Mouse (Mus musculus): ENCODE measurements around the gene Otud4. TPM values are rescaled to one million over a fixed set of nuclear protein-coding genes. Genes with fewer than 3 reads are reported as not detected.
"Not testable (repeated sequence)": the region's sequence is repeated elsewhere in the genome, so short reads cannot be mapped to it uniquely, and the experiment has no call there.

The Otud4 gene
- total RNA-seq, 1 experiment from 2014 or later, result 45.2 TPM

- no peak for ATAC-seq (replicated peaks; ENCODE audit: insufficient number of reproducible peaks, low FRiP score, low TSS enrichment, poor library complexity, severe bottlenecking)
Measured at GRCm38 (mm10) chr8:79636151-79636550, 3.3 kb upstream of the Otud4 start.

DNA sequence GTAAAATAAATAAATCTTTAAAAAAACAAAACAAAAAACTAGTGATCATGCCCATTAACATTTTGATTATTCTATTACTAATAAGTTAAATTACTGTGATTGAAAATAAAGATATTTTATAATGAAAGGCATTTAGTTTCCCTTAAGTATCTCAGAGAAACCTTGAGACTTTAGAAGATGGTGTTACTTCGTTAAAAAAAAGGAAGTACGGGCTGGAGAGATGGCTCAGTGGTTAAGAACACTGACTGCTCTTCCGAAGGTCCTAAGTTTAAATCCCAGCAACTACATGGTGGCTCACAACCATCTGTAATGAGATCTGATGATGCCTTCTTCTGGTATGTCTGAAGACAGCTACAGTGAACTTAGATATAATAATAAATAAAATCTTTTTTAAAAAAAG is 2.2 kb upstream of the Otud4 start:
- no peak for ATAC-seq (replicated peaks; ENCODE audit: insufficient number of reproducible peaks, low FRiP score, low TSS enrichment, poor library complexity, severe bottlenecking)

- no peak for ATAC-seq (replicated peaks; ENCODE audit: insufficient number of reproducible peaks, low FRiP score, low TSS enrichment, poor library complexity, severe bottlenecking)
Measured at GRCm38 (mm10) chr8:79638001-79638706, 1.3 kb upstream of the Otud4 start.

DNA sequence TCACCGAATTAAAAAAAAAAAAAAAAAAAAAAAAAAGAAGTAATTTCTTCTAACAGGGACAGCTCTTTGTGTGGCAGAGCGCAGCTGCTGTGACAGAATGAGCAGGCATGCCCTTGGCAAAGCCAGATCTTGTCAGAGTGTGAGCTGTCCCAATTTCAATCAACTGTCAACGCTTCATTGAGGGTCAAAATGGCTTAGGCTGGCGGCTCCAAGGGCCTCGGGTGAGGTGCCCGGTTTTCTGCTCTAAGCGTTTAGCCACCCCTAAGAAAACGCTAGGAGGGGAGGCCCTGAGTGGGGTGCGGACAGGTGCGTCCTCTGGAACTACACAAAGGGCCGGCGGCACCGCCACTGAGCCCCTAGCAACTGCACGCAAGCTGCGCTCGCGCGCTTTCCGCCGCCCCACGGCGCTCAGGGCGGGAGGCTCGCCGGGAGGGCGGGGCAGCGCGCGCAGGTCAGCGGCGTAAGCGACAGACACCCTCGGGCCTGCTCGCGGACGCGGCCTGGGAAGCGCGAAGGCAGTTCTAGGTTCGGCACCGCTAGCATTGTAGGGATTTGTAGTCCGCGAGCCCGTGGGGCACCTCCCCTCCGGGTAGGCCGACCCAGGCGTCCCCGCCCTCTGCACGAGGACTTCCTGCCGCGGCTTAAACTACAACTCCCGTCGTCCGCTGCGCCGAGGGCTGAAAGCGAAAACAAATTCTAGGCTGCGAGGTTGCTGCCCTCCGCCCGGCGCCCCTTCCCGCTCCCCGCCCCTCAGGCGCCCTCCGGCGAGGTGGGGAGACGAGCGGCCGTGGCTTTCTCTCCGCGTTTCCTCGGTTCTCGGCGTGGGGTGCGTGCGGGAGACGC is 490 bp upstream of the Otud4 start:
- ATAC-seq (replicated peaks; ENCODE audit: insufficient number of reproducible peaks, low FRiP score, low TSS enrichment, poor library complexity, severe bottlenecking), result peak; percentile 97

DNA sequence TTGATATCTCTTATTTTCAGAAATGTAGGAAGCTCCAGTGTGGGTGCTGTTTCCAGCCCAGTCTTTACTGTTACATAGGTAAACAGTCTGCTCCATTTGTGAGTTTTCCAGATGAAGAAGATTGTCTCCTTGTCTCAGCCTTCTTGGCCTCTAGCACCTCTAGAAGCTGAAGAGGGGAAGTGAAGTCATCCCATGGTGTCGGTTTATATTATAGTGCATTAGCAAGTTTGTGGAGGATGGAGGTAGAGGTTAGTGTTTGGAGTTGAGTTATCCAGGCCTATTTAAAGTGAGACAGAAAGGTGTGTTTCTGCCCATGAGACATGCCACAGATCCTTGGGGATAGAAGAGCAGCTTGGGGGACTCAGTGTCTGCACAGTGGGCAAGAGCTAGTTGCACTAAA is 1.7 kb downstream of the Otud4 start:
- ATAC-seq (replicated peaks; ENCODE audit: insufficient number of reproducible peaks, low FRiP score, low TSS enrichment, poor library complexity, severe bottlenecking), result no peak

DNA sequence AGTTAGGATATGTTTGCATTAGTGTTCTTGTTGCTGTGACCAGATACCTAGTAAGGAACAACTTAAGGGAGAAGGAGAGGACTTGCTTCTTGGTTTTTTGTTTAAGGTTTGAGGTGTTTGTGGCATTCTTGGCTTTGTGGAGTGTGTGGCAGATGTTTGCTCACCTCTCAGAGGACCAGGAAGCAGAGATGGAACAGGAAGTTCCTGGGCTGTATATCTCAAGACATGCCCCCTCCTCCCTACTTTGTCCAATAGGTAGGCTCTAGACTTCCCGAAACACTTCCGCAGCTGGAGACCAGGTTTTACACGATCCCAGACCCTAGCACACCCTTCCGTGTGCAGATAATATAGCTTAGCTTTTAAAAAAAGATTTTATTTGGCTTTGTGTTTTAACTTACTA is 10.2 kb downstream of the Otud4 start:
- ATAC-seq (replicated peaks; ENCODE audit: insufficient number of reproducible peaks, low FRiP score, low TSS enrichment, poor library complexity, severe bottlenecking), result no peak

GRCm38 (mm10) chr8:79650158-79650814 is 10.9 kb downstream of the Otud4 start:
- 0 out of 2 replicates have a peak, but pooled peaks have one; percentile 50 for ATAC-seq (replicated peaks; ENCODE audit: insufficient number of reproducible peaks, low FRiP score, low TSS enrichment, poor library complexity, severe bottlenecking)

DNA sequence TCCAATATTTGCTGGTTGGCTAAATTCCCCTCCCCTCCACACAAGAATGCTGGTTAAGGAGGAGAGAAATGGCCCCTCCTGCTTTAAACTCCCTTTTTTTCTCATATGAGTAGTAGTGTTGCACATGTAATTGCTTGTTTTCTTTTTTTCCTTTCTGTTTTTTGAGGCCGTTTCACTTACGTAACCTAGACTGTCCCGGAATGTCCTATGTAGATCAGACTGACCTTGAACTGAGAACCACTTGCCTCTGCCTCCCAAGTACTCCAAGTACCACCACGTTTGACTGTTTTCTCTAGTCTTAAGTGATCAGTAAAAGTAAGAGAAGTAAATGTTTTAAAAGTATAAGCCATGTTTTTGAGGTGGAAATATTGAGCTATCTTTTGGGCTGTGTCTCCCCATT is 14.3 kb downstream of the Otud4 start:
- ATAC-seq (replicated peaks; ENCODE audit: insufficient number of reproducible peaks, low FRiP score, low TSS enrichment, poor library complexity, severe bottlenecking), result no peak

DNA sequence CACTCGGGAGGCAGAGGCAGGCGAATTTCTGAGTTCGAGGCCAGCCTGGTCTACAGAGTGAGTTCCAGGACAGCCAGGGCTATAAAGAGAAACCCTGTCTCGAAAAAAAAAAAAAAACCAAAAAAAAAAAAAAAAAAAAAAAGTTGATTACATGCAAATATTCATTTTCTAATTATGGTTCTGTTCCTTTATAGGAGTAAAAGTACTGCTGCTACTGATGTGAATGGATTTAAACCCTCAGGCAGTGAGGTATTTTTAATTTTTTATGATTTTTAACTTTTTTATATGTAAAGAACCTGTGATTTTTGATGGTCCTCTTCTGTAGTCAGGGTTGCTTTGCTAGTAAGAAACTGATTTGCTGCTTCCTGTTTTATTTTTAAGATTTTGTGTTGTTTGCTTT is 19.3 kb downstream of the Otud4 start:
- ATAC-seq (replicated peaks; ENCODE audit: insufficient number of reproducible peaks, low FRiP score, low TSS enrichment, poor library complexity, severe bottlenecking), result not testable (repeated sequence)

DNA sequence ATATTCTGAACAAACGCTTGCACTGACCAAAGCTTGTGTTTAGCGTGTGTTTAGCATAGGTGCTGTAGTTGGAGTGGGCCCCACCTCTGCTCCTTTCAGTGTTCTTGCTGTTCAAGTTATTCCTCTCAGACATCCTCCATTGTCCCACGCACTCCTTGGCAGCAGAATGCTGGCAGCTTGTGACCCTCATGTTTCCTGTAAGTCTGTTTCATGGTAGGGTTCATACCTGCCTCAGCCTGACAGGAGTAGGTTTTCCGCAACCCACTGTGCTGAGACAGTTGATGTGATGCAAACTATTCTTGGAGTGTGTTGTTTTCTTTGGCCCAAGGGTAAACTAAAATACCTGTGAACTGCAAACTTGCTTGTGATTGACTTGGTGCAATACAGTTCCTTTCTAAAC is 37.0 kb downstream of the Otud4 start:
- ATAC-seq (replicated peaks; ENCODE audit: insufficient number of reproducible peaks, low FRiP score, low TSS enrichment, poor library complexity, severe bottlenecking), result no peak

DNA sequence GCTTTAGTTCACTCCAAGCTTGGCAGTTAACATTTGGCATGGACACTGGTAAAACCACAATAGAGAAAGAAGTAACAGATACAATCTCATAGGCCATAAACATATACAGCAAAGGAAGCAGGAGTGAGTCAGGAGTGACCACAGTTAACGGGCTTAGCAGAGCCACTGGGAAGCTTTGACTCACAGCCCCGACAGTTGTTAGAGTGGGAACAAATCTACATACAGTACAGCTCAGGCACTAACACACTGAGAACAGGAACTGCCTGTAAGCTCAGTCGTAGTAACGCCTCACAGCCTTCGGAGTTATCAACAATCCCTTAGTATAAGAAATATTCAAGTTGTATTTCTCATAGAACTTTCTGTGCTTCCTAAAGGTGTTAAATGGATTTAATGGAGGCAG is 39.6 kb downstream of the Otud4 start:
- peak; percentile 58 for ATAC-seq (replicated peaks; ENCODE audit: insufficient number of reproducible peaks, low FRiP score, low TSS enrichment, poor library complexity, severe bottlenecking)

- ATAC-seq (replicated peaks; ENCODE audit: insufficient number of reproducible peaks, low FRiP score, low TSS enrichment, poor library complexity, severe bottlenecking), result not testable (repeated sequence)
Measured at GRCm38 (mm10) chr8:79680083-79680482, 40.7 kb downstream of the Otud4 start.

DNA sequence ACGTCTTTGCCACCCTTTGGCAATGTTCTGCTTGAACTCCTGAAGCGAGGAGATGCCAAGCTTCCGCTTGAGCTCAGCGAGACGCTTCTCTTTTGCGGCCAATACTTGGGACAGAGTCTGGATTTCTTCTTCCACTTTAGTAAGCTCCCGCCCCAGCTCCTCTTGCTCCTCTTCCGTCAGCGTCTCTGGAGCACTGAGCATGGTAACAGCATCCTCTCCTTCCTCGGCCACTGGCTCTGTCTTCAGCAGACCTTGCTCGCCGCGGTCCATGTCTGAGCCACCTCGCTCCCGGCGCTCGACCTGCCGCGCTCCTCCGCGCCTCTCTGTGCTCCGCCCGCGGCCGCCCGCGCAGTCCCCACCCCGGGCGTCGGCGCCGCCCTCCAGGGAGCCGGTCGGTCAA is 41.1 kb downstream of the Otud4 start:
- no peak; the same call in 1 of the 2 replicates for ATAC-seq (replicated peaks; ENCODE audit: insufficient number of reproducible peaks, low FRiP score, low TSS enrichment, poor library complexity, severe bottlenecking)

DNA sequence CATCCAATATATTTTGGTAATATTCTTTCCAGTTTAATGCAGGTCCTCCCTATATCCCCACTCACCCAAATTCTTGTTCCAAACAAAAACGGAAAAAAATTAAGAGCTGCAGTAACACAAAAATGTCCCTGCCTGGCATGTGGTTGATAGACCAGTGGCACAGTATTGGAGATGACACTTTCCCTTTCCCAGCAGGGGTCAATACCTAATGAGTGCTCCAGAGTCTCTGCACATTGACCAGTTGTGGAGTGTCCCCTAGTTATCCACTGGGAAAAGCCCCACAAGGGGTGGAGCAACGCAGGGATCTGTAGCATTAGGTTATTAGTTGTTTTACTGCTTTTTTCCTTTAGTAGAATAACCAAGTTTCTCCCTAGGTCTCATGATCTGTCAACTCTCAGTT is 41.5 kb downstream of the Otud4 start:
- ATAC-seq (replicated peaks; ENCODE audit: insufficient number of reproducible peaks, low FRiP score, low TSS enrichment, poor library complexity, severe bottlenecking), result no peak

DNA sequence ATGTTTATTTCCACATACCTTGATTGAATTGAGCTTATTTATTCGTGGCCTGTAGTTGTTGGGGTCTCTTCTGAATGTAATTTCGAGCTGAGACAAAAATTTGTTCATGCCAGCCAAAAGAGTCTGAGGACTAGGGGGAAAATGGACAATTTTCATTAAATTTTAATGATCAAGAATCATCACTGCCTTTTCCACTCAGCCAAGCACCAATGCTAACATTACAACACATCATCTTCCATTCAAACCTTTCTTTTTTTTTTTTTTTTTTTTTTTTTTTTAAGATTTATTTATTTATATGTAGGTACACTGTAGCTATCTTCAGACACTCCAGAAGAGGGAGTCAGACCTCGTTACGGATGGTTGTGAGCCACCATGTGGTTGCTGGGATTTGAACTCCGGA is 46.5 kb downstream of the Otud4 start:
- ATAC-seq (replicated peaks; ENCODE audit: insufficient number of reproducible peaks, low FRiP score, low TSS enrichment, poor library complexity, severe bottlenecking), result not testable (repeated sequence)

DNA sequence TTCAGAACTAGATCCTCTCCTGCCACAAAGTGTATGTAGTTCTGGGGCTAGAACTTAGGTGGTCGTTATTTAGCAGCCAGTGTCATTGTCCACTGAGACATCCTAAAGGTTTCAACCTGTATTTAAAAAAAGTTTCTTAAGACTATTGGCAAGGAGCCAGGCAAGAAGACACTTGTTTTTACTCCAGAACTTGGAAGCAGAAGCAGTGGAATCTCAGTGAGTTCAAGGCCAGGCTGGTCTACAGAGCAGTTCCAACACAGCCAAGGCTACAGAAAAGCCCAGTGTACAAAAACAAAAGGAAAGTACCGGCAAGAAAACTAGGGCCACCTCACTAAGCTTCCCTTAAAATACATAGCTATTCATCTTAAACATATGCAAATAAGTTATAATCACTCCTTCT is 53.1 kb downstream of the Otud4 start:
- no peak for ATAC-seq (replicated peaks; ENCODE audit: insufficient number of reproducible peaks, low FRiP score, low TSS enrichment, poor library complexity, severe bottlenecking)

DNA sequence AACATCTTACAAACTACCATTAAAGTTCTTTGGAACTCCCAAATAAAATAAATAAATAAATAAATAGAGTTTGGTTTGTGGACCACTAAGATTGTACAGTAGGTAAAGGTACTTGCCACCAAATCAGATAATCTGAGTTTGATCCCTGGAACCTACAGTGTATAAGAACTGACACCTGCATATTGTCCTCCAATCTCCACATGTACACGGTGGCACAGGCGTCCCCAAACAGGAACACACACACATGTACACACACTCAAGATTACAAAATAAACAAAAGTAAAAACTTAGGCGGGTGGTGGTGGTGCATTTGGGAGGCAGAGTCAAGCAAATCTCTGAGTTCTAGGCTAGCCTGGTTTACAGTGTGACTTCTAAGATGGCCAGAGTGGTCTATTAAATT is 67.3 kb downstream of the Otud4 start:
- ATAC-seq (replicated peaks; ENCODE audit: insufficient number of reproducible peaks, low FRiP score, low TSS enrichment, poor library complexity, severe bottlenecking), result no peak

- peak; percentile 99 for ATAC-seq (replicated peaks; ENCODE audit: insufficient number of reproducible peaks, low FRiP score, low TSS enrichment, poor library complexity, severe bottlenecking)
Measured at GRCm38 (mm10) chr8:79711064-79711961, 71.9 kb downstream of the Otud4 start, which contains the start of the genes Abce1 and Anapc10. Gene Abce1 (minus strand): TSS chr8:79711740. Gene Anapc10 (plus strand): TSS chr8:79711820.

Measured in monocyte, adult 5-6 weeks (primary cell).